Mouse (Mus musculus) heart, embryonic 16.5 days (tissue): ENCODE data around the gene Aqp2. TPM values are rescaled to one million over a fixed set of nuclear protein-coding genes. Genes with fewer than 3 reads are reported as not detected.

Source experiments
- ATAC-seq: fragments of 200-750 bp; cut with Nextera tagmentation; replicated peaks from 2 replicates; pipeline ENCODE4 v1.8.0; 2017; ENCODE audit warnings: moderate number of reproducible peaks; ENCODE audit not compliant: insufficient read depth, low FRiP score; ENCODE audit errors: extremely low read depth
- H3K27ac ChIP-seq: fragments of 300-500 bp; sonication (generic); 2 replicates; pipeline ENCODE4 v1.5.1; 2014; ENCODE audit warnings: mild to moderate bottlenecking, low read length, control low read depth, moderate library complexity
- H3K27me3 ChIP-seq: fragments of 300-500 bp; sonication (generic); 2 replicates; pipeline ENCODE4 v1.6.1; 2014; ENCODE audit warnings: low read length, mixed read lengths; ENCODE audit not compliant: control insufficient read depth, insufficient read depth
- H3K36me3 ChIP-seq: fragments of 300-500 bp; sonication (generic); 2 replicates; pipeline ENCODE4 v1.6.1; 2014; ENCODE audit not compliant: control insufficient read depth, insufficient read depth
- H3K4me1 ChIP-seq: fragments of 300-500 bp; sonication (generic); 2 replicates; pipeline ENCODE4 v1.6.1; 2014; ENCODE audit warnings: low read length, mixed read lengths; ENCODE audit not compliant: control insufficient read depth, insufficient read depth
- H3K4me2 ChIP-seq: fragments of 300-500 bp; sonication (generic); 2 replicates; pipeline ENCODE4 v1.6.1; 2014; ENCODE audit warnings: low read depth, mild to moderate bottlenecking, control low read depth, low read length
- H3K4me3 ChIP-seq: fragments of 300-500 bp; sonication (generic); 2 replicates; pipeline ENCODE4 v1.5.1; 2014; ENCODE audit warnings: mild to moderate bottlenecking, control low read depth, low read length
- H3K9ac ChIP-seq: fragments of 300-500 bp; sonication (generic); 2 replicates; pipeline ENCODE4 v1.6.1; 2014; ENCODE audit warnings: low read length, control low read depth
- H3K9me3 ChIP-seq: fragments of 300-500 bp; sonication (generic); replicated peaks from 2 replicates; pipeline ENCODE4 v1.6.1; 2016; ENCODE audit warnings: low read length; ENCODE audit not compliant: control insufficient read depth
- WGBS: fragments of 180-500 bp; shearing (Covaris S2); extraction: QIAGEN DNeasy Blood & Tissue Kit; methylation state at CpG from one replicate; pipeline ENCODE4 v1.1.7; 2014; 5-methylcytosine and 5-hydroxymethylcytosine counted together
- polyA plus RNA-seq: library from polyadenylated mRNA; unstranded; fragments of >200 nt; fragmentation: Nextera tagmentation; extraction: Ambion mirVana; gene quantifications from 2 replicates; pipeline ENCODE4 v1.2.1, GENCODE M21; 2015

Gene Aqp2
- polyA plus RNA-seq, 1 experiment from 2014 or later: 0.09 TPM

- no peak overlapping the region for H3K27ac ChIP-seq
- no peak overlapping the region for H3K4me2 ChIP-seq
- H3K9ac ChIP-seq: no peak overlapping the region
- no peak overlapping the region for H3K4me3 ChIP-seq
- WGBS: 81% methylated on average over 3 of the region's 3 CpGs
- peaks cover 93% of the 10 kb centered on the region for H3K27me3 ChIP-seq
- H3K9me3 ChIP-seq: no peaks in the 10 kb centered on the region
- no peak for ATAC-seq
- peaks cover 16% of the 10 kb centered on the region for H3K4me1 ChIP-seq
- no peaks in the 10 kb centered on the region for H3K36me3 ChIP-seq
Measured at GRCm38 (mm10) chr15:99586525-99586924, 7.7 kb downstream of the Aqp2 start.

- 6% methylated on average over 9 of the region's 9 CpGs for WGBS
Measured at GRCm38 (mm10) chr15:99589237-99589636, 10.4 kb downstream of the Aqp2 start.

GRCm38 (mm10) chr15:99589704-99590103, 10.8 kb downstream of the Aqp2 start:
- no peaks in the 10 kb centered on the region for H3K36me3 ChIP-seq
- peaks cover 6% of the 10 kb centered on the region for H3K4me1 ChIP-seq
- H3K27me3 ChIP-seq: peaks cover 100% of the 10 kb centered on the region
- WGBS: 23% methylated on average over 7 of the region's 7 CpGs
- no peaks in the 10 kb centered on the region for H3K9me3 ChIP-seq
- no peak overlapping the region for H3K27ac ChIP-seq
- no peak overlapping the region for H3K4me2 ChIP-seq
- H3K4me3 ChIP-seq: no peak overlapping the region
- H3K9ac ChIP-seq: no peak overlapping the region
- no peak for ATAC-seq

More at GRCm38 (mm10) chr15:99589237-99589636, 10.4 kb downstream of the Aqp2 start:
- no peak overlapping the region for H3K9ac ChIP-seq
- no peak overlapping the region for H3K27ac ChIP-seq
- peaks cover 11% of the 10 kb centered on the region for H3K4me1 ChIP-seq
- no peaks in the 10 kb centered on the region for H3K9me3 ChIP-seq
- peaks cover 100% of the 10 kb centered on the region for H3K27me3 ChIP-seq
- no peak for ATAC-seq
- H3K4me2 ChIP-seq: no peak overlapping the region
- no peaks in the 10 kb centered on the region for H3K36me3 ChIP-seq
- H3K4me3 ChIP-seq: no peak overlapping the region

DNA sequence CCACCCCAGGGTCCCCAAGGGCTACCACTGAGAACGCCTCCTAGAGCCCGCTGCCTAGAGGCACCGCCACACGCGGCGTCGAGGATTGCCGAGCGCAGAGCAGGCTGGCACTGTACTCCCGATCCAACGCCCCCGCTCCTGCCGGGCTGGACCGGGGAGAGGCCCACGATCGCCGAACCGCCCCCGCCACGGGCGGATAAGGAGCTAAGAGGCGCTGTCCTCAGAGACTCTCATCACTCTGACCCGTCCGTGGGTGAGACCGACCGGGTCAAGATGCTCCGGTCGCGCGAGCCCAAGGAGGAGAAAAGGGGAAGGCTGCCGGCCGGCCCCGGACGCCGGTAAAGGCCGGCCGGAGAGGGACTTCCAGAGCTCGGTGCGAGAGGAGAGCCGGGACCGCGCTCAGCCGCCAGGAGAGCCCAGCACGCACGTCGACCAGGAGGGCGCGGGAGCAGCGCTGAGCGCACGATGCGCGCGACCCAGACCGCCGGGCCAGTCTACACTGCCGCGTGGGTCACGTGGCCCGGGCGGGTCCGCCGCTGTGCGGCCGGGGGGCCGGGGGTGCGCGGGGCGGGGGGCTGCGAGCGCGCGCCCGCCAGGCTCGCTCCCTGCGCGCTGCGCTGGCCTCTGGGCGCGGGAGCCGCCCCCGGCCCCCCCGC, 11.7 kb downstream of the Aqp2 start, which contains the start of gene Aqp5:
Gene Aqp5, plus strand, starts transcription at position 354 of the 656 bp plus-strand sequence.
- Histone ChIP-seq H3K4me1 (peaks cover 3% of the 10 kb centered on the region; the same call in 1 of the 2 replicates), H3K4me3 (peak within 1 kb of the TSS; percentile 48), H3K27ac (no peak within 1 kb of the TSS), H3K9ac (peak within 1 kb of the TSS; percentile 35), H3K4me2 (peak within 1 kb of the TSS; percentile 67), H3K27me3 (peaks cover 100% of the 10 kb centered on the region), H3K36me3 (no peaks in the 10 kb centered on the region), H3K9me3 (no peaks in the 10 kb centered on the region)
- ATAC-seq: peak; percentile 39; the same call in 1 of the 2 replicates
- WGBS: 3% methylated on average over 83 of the region's 83 CpGs

DNA sequence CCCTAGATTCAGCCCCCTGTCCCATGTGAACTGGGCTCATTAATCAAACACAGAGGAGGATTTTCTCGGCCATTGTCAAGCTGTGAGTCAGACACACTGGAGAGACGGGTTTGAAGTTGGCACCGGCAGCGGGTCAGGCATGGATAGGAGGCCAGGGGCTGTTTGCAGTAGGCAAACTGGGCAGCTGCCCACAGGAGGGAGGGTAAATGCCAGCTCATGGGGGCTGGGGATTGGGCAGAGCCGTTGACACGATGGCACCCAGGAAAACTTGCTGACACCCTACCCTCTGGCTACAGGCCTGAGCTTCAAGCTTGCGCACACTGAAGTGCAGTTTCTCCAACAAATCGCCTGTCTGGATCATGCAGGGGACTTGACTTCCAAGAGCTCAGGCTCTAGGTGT, 13.3 kb downstream of the Aqp2 start:
- 68% methylated on average over 8 of the region's 8 CpGs for WGBS
- H3K27me3 ChIP-seq: peaks cover 88% of the 10 kb centered on the region
- H3K9me3 ChIP-seq: no peaks in the 10 kb centered on the region
- H3K36me3 ChIP-seq: no peaks in the 10 kb centered on the region
- peaks cover 5% of the 10 kb centered on the region; the same call in 1 of the 2 replicates for H3K4me1 ChIP-seq
- H3K9ac ChIP-seq: no peak overlapping the region
- ATAC-seq: no peak
- no peak overlapping the region for H3K4me2 ChIP-seq
- H3K27ac ChIP-seq: no peak overlapping the region
- H3K4me3 ChIP-seq: no peak overlapping the region

GRCm38 (mm10) chr15:99592877-99593276, 14.0 kb downstream of the Aqp2 start:
- 77% methylated on average over 5 of the region's 5 CpGs for WGBS
- Histone ChIP-seq H3K9me3 (no peaks in the 10 kb centered on the region), H3K36me3 (no peaks in the 10 kb centered on the region), H3K27me3 (peaks cover 84% of the 10 kb centered on the region), H3K4me2 (no peak overlapping the region), H3K4me1 (peaks cover 5% of the 10 kb centered on the region; the same call in 1 of the 2 replicates), H3K9ac (no peak overlapping the region), H3K4me3 (no peak overlapping the region), H3K27ac (no peak overlapping the region)
- ATAC-seq: no peak

DNA sequence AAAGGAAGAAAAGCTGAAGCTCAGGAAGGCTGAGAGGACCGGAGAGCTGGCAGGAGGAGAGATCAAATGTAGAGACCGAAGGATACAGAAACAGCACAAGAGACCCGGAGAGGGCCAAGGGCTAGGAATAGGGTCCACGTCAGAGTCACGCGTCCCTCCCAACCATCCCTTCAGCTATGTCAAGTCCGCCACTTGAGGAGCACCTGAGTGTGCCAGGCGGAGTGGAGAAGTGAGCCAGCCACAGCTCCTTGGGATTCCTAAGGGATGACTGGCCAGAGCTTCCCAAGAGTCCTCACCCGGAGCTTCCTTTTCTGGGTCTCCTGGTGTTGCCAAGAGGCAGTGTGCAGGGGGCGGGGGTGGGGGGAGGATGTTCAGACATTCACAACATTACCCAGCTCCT, 16.1 kb downstream of the Aqp2 start:
- Histone ChIP-seq H3K9ac (no peak overlapping the region), H3K27ac (no peak overlapping the region), H3K4me1 (peaks cover 5% of the 10 kb centered on the region; the same call in 1 of the 2 replicates), H3K4me2 (no peak overlapping the region), H3K4me3 (no peak overlapping the region), H3K36me3 (no peaks in the 10 kb centered on the region), H3K27me3 (peaks cover 72% of the 10 kb centered on the region), H3K9me3 (no peaks in the 10 kb centered on the region)
- no peak for ATAC-seq
- WGBS: 70% methylated on average over 10 of the region's 10 CpGs

- Histone ChIP-seq H3K9me3 (no peaks in the 10 kb centered on the region), H3K27me3 (peaks cover 68% of the 10 kb centered on the region), H3K4me3 (no peak overlapping the region), H3K27ac (no peak overlapping the region), H3K4me1 (0 out of 2 replicates have a peak, but pooled peaks cover 2% of the 10 kb centered on the region), H3K4me2 (no peak overlapping the region), H3K9ac (no peak overlapping the region), H3K36me3 (no peaks in the 10 kb centered on the region)
- 1% methylated on average over 7 of the region's 7 CpGs for WGBS
- ATAC-seq: peak; percentile 76
Measured at GRCm38 (mm10) chr15:99596056-99596687, 17.3 kb downstream of the Aqp2 start.

- WGBS: 50% methylated on average over 7 of the region's 7 CpGs
- Histone ChIP-seq H3K36me3 (no peaks in the 10 kb centered on the region), H3K4me2 (no peak overlapping the region), H3K27me3 (peaks cover 62% of the 10 kb centered on the region), H3K9ac (no peak overlapping the region), H3K9me3 (no peaks in the 10 kb centered on the region), H3K4me1 (0 out of 2 replicates have a peak, but pooled peaks cover 2% of the 10 kb centered on the region), H3K27ac (no peak overlapping the region), H3K4me3 (no peak overlapping the region)
- ATAC-seq: no peak
Measured at GRCm38 (mm10) chr15:99596841-99597240, 18.0 kb downstream of the Aqp2 start.
